Mouse (Mus musculus) ES-E14 (cell line): ENCODE data around the gene Ppp2ca.

Experiments
- CHD2 ChIP-seq: IDR thresholded peaks from 2 replicates; pipeline ENCODE4 v1.6.1; 2014; ENCODE audit warnings: mild to moderate bottlenecking, low read depth, low read length, inconsistent platforms
- MAFK ChIP-seq: IDR thresholded peaks from 2 replicates; pipeline ENCODE4 v1.6.1; 2014; ENCODE audit warnings: mild to moderate bottlenecking, low read depth, low read length, inconsistent platforms; ENCODE audit not compliant: insufficient read depth

DNA sequence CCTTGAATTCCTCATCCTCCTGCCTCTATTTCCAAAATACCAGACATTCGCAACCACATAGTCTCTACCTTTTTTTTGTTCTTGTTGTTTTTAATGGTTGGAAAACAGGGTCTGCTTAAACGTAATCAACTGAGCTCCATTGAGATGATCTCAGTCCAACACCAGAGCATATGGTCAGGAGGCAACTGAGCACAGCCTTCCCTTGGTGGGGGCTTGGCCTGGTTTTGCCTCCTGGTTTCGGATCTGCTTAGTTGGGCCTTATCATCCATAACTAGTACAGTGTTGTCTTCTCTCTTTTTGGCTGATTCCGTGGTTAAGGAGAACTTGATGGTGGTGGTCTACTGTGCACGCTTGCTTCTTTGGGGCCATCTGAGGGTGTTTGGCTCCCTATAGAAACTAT is 10.3 kb downstream of the Ppp2ca start:
- TF ChIP-seq MAFK (no peak), CHD2 (no peak)
